Mouse (Mus musculus): ENCODE measurements around the gene Galntl6.

GRCm38 (mm10) chr8:57777988-57778721, 1134.3 kb downstream of the Galntl6 start:
- TF ChIP-seq CTCF (IDR thresholded peaks at IDR 0.05; ENCODE audit: borderline replicate concordance, insufficient read depth, low read depth, low read length) (no peak), POLR2A (IDR thresholded peaks at IDR 0.05; ENCODE audit: borderline replicate concordance, insufficient read depth, low read length) (no peak)

All from cerebellum, adult 2 months (tissue).